Mouse (Mus musculus) kidney, adult 8-10 months (tissue): ENCODE results near the gene Arhgap19.

ENCODE experiments used
- DNase-seq, 2 experiments: peaks; one replicate each; pipeline ENCODE4 v3.0.0; 2022

Arhgap19 gene

DNA sequence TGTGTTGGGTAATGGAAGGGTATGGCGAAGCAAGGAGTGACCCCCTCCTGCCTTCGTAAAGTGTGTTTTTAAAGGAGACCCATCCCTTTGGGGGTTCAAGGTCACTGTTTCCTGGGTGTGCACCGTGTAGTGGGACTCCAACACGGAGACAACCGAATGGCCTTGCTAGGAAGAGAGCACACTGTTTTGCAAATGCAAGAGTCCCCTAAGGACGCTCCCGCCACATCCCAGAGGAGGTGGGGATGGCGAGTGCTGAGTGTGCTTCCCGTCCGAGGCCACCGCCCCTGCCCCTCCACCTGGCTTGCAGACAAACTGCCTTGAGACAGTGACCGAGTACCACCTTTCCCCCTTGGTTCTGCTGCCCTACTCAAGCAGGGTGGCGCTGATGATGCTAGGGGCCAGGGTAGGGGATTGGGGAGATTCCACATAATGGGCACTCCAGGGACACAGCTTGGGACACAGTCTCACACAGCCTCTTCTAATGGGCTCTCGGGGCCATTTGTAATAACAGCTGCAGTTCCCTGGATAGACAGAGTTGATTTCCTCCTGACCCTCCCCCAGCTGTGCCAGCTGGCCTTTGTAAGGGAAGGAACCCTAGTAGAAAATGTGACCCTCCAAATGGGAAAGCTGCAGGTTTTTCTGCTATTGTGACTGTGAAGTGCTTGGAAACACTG lies 30.0 kb upstream of the Arhgap19 start:
- DNase-seq, result no peak

GRCm38 (mm10) chr19:41831101-41831570 lies 29.3 kb upstream of the Arhgap19 start:
- no peak for DNase-seq

DNA sequence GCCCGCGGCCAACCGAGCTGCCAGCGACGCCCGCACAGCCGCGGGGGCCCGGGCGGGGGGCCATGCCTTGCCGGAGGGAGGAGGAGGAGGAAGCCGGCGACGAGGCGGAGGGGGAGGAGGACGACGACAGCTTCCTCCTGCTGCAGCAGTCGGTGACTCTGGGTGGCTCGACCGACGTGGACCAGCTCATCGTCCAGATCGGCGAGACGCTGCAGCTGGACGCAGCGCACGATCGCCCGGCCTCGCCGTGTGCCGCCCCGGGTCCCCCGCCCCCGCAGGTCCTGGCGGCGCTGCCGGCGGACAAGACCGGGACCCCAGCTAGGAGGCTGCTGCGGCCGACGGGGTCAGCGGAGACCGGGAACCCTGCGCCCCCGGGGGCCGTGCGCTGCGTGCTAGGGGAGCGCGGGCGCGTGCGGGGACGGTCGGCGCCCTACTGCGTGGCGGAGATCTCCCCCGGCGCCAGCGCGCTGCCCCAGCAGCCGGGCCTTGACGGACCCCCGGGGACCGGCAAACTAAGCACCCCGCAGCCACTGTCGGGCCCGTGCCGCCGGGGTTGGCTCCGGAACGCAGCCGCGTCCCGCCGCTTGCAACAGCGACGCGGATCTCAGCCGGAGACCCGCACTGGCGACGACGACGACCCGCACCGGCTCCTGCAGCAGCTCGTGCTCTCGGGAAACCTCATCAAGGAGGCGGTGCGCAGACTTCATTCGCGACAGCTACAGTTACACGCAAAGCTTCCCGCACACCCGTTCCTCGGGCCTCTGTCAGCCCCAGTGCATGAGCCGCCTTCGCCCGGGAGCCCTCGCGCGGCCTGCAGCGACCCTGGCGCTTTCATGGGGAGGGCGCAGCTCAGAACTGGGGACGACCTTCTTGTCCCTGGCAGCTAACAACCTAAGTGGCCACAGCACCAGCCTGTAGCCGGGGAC lies 28.5 kb upstream of the Arhgap19 start:
- no peak for DNase-seq

DNA sequence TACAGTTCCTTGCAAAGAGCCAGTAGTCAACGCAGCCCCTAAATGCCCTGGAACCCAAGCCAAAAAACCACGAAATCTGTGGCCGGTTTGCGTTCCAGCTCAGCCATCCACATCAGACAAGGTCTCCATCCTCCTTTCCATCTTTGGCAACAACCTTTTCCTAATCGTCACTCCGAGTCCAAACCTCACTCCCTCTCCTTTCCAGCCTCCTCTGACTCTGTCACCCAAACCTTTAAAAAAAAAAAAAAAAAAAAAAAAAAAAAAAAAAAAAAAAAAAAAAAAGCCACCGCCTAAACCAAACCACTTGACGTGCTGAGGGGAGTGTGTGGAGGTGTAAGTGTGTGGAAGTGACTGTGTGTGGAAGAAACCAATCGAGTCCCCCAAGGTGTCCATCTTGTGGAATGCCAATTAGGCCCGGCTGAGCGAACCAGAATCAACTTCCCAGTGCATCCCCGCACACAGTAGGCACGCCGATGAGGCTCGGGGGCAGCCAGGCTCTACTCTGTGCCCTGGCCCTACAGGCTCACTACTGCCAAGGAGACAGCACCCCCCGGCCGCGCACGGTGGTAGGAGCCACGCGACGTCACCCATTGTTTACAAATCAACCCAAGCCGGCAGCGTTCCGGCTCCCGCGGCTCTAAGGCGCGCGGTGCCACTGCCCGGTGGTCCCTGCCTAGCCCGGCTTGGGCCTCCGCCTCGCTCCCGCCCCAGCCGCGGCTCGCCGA lies 27.7 kb upstream of the Arhgap19 start, which contains the start of gene Frat1:
TSS of gene Frat1 (plus strand) at position 590 of the 725 bp plus-strand sequence.
- peak; percentile 73 to 79 for DNase-seq

GRCm38 (mm10) chr19:41828941-41829340 lies 27.1 kb upstream of the Arhgap19 start:
- no peak for DNase-seq

GRCm38 (mm10) chr19:41826529-41826928 lies 24.7 kb upstream of the Arhgap19 start:
- DNase-seq, result no peak

GRCm38 (mm10) chr19:41824950-41825349 lies 23.1 kb upstream of the Arhgap19 start:
- DNase-seq, result no peak

GRCm38 (mm10) chr19:41822589-41822988 lies 20.7 kb upstream of the Arhgap19 start:
- no peak for DNase-seq

- no peak for DNase-seq
Measured at GRCm38 (mm10) chr19:41821436-41821835, 19.6 kb upstream of the Arhgap19 start.

DNA sequence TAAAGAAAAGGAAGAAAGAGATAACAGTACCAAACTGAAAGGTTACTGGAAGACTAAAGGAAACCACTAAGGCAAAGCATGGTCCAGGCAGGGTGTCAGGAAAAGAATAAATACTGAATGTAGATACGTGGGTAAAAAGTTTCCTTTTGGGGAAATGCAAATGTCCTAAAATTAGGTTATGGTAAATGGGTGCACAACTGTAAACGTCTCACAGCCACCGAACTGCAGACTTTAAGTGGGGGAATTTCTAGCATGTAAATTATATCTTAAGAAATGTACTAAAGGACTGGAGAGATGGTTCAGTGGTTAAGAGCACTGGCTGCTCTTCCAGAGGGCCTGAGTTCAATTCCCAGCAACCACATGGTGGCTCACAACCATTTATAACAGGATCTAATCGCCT lies 16.9 kb upstream of the Arhgap19 start:
- no peak for DNase-seq

DNA sequence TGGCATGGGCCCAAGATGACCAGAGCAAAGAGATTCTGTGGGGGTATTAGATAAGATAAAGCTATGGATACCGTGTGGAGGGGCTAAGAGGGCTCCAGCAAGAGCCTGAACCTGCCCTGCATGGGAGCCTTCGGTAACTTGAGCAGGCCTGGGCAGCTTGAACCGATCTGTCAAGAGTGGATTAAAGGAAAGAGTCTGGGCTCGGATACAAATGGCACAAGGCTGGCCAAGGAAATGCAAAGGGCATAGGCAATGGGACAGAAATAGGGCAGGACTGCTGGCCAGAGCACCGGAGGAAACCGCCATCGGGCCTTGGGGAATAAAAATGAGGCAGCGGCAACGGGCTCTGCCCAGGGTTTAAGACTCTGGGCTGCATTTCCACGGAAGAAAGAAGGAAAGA lies 15.5 kb upstream of the Arhgap19 start:
- DNase-seq, result no peak

DNA sequence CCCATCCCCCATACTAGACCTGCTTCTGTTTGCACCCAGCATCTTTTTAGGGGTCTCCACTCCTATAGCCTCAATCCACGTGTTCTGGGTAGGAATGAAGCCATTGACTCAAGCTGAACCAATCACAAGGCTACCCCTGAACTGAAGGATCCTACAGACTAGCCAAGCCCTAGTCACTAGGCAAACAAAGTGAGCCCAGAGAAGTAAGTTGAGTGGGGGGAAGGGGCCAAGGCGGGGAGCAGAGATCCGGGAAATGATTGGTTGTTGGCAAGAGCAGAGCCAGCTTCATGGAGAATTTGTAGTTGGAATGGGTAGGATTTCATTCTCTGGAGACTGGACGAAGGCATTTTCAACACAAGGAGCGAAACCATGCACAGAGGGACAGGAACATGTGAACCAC lies 15.1 kb upstream of the Arhgap19 start:
- DNase-seq, result no peak

DNA sequence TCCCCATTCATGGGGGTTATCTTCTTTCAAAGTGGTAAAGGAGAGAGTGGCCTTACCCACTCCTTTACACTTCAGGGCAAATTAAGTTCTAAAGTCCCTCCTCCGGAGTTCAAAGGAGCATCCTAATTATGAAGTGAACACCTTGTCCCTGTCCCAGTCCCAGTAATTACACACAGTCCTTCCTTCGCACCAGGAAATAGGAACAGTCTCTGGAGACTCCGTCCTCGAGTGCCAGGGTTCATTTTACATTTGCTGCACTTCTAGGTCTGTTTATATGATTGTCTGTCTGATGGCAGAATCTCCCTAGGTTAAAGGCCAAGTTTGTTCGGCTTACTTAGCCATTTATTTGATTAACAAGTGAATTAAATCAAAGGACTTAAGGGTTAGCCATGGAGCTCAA lies 14.6 kb upstream of the Arhgap19 start:
- DNase-seq, result no peak

GRCm38 (mm10) chr19:41813374-41813773 lies 11.5 kb upstream of the Arhgap19 start:
- no peak for DNase-seq

GRCm38 (mm10) chr19:41812525-41812924 lies 10.7 kb upstream of the Arhgap19 start:
- DNase-seq, result no peak

DNA sequence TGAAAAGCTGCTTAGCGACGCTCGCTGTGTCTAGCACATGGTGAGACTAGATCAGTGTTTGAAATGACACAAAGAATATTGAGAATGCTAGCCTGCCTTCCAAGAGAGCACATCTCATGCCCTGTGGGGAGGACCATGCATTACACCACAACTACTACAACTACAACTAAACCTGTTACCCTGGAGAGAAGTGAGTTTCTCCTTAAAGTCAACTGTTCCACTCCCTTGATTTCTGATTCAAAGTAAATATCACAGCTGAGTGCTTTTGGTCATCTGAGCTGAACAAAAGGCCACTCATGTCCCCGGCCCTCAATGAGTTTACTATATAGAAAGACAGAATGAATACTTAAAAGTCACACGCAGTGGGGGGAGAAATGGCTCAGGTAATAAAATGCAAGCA lies 8.2 kb upstream of the Arhgap19 start:
- DNase-seq, result no peak

GRCm38 (mm10) chr19:41808104-41808634 lies 6.3 kb upstream of the Arhgap19 start:
- no peak for DNase-seq

GRCm38 (mm10) chr19:41807497-41807896 lies 5.7 kb upstream of the Arhgap19 start:
- no peak for DNase-seq

DNA sequence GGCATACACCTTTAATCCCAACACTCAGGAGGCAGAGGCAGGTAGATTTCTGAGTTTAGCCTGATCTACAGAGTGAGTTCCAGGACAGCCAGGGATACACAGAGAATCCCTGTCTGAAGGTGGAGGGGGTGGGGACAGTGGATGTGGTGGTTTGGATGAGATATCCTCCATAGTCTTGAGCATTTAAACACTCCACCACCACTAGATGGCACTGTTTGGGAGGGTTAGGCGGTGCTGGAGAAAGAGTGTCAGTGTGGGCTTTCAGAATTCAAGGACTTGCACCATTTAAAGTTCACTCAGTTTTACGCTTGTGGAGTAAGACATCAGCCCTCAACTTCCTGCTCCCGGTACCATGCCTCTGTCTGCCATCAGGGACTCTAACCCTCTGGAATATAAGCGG lies 4.0 kb upstream of the Arhgap19 start:
- DNase-seq, result no peak

DNA sequence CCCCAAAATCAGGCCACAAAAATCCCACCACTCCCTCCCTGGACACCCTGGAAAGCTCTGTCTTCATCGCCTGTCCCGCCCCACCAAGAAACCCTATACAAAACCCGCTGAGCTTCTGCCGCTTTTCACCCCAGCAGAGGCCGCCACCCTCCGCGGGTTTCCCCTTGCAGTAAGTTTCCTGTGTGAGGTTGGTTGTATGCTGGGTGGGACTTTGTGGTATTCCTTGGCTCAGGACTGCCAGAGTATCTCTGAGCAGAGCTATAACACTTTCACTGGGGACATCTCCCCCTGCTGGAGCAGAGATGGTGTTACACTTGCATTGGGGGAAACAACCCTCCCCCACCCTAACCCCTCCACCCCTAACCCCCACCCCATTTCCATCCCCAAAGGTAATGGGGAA lies 1.5 kb upstream of the Arhgap19 start:
- no peak for DNase-seq

DNA sequence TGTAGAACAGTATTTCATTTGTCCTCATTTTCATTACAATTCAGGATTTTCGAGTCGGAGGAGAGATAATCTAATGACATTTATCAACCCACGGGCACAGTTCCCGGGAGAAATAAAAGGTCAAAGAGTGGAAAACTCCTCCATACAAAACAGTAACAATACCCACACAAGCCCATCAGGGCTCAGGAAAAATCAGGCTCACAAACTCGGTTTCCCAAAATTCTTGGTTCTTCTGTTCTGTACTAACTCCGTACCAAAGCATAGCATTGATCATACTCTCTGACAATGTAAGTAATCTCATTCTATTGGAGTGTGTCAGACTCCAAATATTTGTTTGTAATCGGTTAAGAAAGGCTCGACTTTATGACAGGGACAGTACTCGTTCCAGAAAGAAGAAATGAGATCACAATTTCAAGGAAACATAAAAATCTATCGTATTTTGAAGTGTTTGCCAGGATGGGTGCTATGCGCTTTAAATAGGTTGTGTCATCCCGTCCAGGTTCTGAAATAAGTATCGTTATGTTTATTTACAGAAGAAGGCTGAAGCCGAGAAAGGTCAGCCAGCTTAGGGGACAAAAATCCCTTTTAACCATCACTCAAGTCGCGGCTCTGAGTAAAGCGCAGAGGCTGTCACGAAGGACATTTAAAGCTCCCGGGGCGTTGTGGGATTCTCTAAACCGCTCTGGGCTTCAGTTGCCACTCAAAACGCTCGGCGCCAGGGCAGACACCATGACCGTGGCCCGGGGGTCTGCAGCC lies 683 bp downstream of the Arhgap19 start:
- DNase-seq, result no peak

- DNase-seq, result no peak
Measured at GRCm38 (mm10) chr19:41800451-41800850, 1.4 kb downstream of the Arhgap19 start.
